Mouse (Mus musculus) forebrain, embryonic 16.5 days (tissue): ENCODE measurements at regions not wholly inside any gene's neighbourhood (a gene's known extent, or its start where the extent isn't known, plus 50 kb on each side); places are given as distances from the start of the nearest gene placed in this dataset.
A peak's percentile ranks its signal among the peaks of the same experiment; 100 is the strongest.

Source experiments
- ATAC-seq: fragments of 200-750 bp; cut with Nextera tagmentation; 2 replicates; pipeline ENCODE4 v1.8.0; 2017; ENCODE audit warnings: mild to moderate bottlenecking, moderate library complexity
- H3K27ac ChIP-seq: fragments of 300-500 bp; sonication (generic); 2 replicates; pipeline ENCODE4 v1.5.1; 2014; ENCODE audit warnings: low read length, control low read depth
- H3K27me3 ChIP-seq: fragments of 300-500 bp; sonication (generic); replicated peaks from 2 replicates; pipeline ENCODE4 v1.6.1; 2014; ENCODE audit warnings: low read length; ENCODE audit not compliant: control insufficient read depth, insufficient read depth
- H3K36me3 ChIP-seq: fragments of 300-500 bp; sonication (generic); 2 replicates; pipeline ENCODE4 v1.6.1; 2014; ENCODE audit not compliant: control insufficient read depth, insufficient read depth
- H3K4me1 ChIP-seq: fragments of 300-500 bp; sonication (generic); replicated peaks from 2 replicates; pipeline ENCODE4 v1.6.1; 2014; ENCODE audit warnings: low read length; ENCODE audit not compliant: control insufficient read depth, insufficient read depth
- H3K4me2 ChIP-seq: fragments of 300-500 bp; sonication (generic); 2 replicates; pipeline ENCODE4 v1.6.1; 2014; ENCODE audit warnings: mild to moderate bottlenecking, low read length, control low read depth
- H3K4me3 ChIP-seq: fragments of 300-500 bp; sonication (generic); replicated peaks from 2 replicates; pipeline ENCODE4 v1.5.1; 2014; ENCODE audit warnings: mild to moderate bottlenecking, low read length, control low read depth
- H3K9ac ChIP-seq: fragments of 300-500 bp; sonication (generic); replicated peaks from 2 replicates; pipeline ENCODE4 v1.6.1; 2014; ENCODE audit warnings: low read depth, low read length, control low read depth
- H3K9me3 ChIP-seq: fragments of 300-500 bp; sonication (generic); 2 replicates; pipeline ENCODE4 v1.6.1; 2016; ENCODE audit warnings: low read length; ENCODE audit not compliant: control insufficient read depth
- WGBS: fragments of 180-500 bp; shearing (Covaris S2); extraction: QIAGEN DNeasy Blood & Tissue Kit; methylation state at CpG from one replicate; pipeline ENCODE4 v1.1.7; 2014; 5-methylcytosine and 5-hydroxymethylcytosine counted together

- WGBS = 88% methylated on average over 9 of the region's 9 CpGs
- ATAC-seq = no peak
- Histone ChIP-seq H3K4me2 (no peak overlapping the region), H3K4me1 (no peaks in the 10 kb centered on the region), H3K9ac (no peak overlapping the region), H3K9me3 (no peaks in the 10 kb centered on the region), H3K27me3 (no peaks in the 10 kb centered on the region), H3K27ac (no peak overlapping the region), H3K36me3 (no peaks in the 10 kb centered on the region), H3K4me3 (no peak overlapping the region)
These were observed 457.4 kb downstream of the Kctd12 start for GRCm38 (mm10) chr14:102524894-102525577.

GRCm38 (mm10) chr14:102516765-102517164, 465.7 kb downstream of the Kctd12 start:
- no peak overlapping the region for H3K27ac ChIP-seq
- no peaks in the 10 kb centered on the region for H3K9me3 ChIP-seq
- no peak overlapping the region for H3K4me3 ChIP-seq
- H3K27me3 ChIP-seq = no peaks in the 10 kb centered on the region
- no peak overlapping the region for H3K4me2 ChIP-seq
- ATAC-seq = peak; percentile 62; the same call in 1 of the 2 replicates
- 3% methylated on average over 2 of the region's 2 CpGs for whole genome bisulfite sequencing
- H3K9ac ChIP-seq = no peak overlapping the region
- no peaks in the 10 kb centered on the region for H3K4me1 ChIP-seq
- no peaks in the 10 kb centered on the region for H3K36me3 ChIP-seq

DNA sequence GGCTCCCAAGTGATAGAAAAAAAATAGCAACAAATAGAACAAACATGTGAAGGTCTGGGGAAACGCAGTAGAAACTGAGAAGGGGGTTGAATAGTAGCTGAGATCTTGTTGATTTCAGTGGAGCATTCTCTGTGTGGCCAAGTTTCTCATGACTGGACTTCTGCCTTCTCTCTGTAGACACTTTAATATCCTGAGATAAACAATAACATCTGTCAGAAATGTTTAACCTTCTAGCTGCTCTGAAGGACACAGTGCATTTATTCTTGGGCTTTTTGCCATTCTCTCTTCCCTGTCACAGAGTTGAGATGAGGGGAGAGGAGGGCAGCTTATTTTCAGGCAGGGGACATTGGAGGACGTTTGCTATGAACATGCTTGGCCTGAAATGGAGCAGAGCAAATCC, 467.9 kb downstream of the Kctd12 start:
- ATAC-seq = no peak
- Histone ChIP-seq H3K4me3 (no peak overlapping the region), H3K9me3 (no peaks in the 10 kb centered on the region), H3K4me2 (no peak overlapping the region), H3K27ac (no peak overlapping the region), H3K36me3 (no peaks in the 10 kb centered on the region), H3K4me1 (no peaks in the 10 kb centered on the region), H3K27me3 (no peaks in the 10 kb centered on the region), H3K9ac (no peak overlapping the region)
- 81% methylated on average over 2 of the region's 2 CpGs for WGBS

GRCm38 (mm10) chr14:102512651-102513050, 469.8 kb downstream of the Kctd12 start:
- H3K36me3 ChIP-seq = no peaks in the 10 kb centered on the region
- H3K9me3 ChIP-seq = no peaks in the 10 kb centered on the region
- H3K27ac ChIP-seq = no peak overlapping the region
- H3K9ac ChIP-seq = no peak overlapping the region
- no peak overlapping the region for H3K4me2 ChIP-seq
- WGBS = 81% methylated on average over 3 of the region's 3 CpGs
- no peaks in the 10 kb centered on the region for H3K27me3 ChIP-seq
- H3K4me1 ChIP-seq = no peaks in the 10 kb centered on the region
- H3K4me3 ChIP-seq = no peak overlapping the region
- no peak for ATAC-seq

GRCm38 (mm10) chr14:102511691-102512383, 470.6 kb downstream of the Kctd12 start:
- ATAC-seq = no peak
- Histone ChIP-seq H3K27me3 (no peaks in the 10 kb centered on the region), H3K4me1 (no peaks in the 10 kb centered on the region), H3K9ac (no peak overlapping the region), H3K4me3 (no peak overlapping the region), H3K9me3 (no peaks in the 10 kb centered on the region), H3K27ac (no peak overlapping the region), H3K4me2 (no peak overlapping the region), H3K36me3 (no peaks in the 10 kb centered on the region)
- 85% methylated on average over 7 of the region's 7 CpGs for WGBS

GRCm38 (mm10) chr14:102510387-102510786, 472.1 kb downstream of the Kctd12 start:
- 29% methylated on average over 4 of the region's 4 CpGs for WGBS
- Histone ChIP-seq H3K27me3 (no peaks in the 10 kb centered on the region), H3K36me3 (no peaks in the 10 kb centered on the region), H3K9me3 (no peaks in the 10 kb centered on the region), H3K4me2 (no peak overlapping the region), H3K9ac (no peak overlapping the region), H3K4me3 (no peak overlapping the region), H3K4me1 (no peaks in the 10 kb centered on the region), H3K27ac (no peak overlapping the region)
- no peak for ATAC-seq

DNA sequence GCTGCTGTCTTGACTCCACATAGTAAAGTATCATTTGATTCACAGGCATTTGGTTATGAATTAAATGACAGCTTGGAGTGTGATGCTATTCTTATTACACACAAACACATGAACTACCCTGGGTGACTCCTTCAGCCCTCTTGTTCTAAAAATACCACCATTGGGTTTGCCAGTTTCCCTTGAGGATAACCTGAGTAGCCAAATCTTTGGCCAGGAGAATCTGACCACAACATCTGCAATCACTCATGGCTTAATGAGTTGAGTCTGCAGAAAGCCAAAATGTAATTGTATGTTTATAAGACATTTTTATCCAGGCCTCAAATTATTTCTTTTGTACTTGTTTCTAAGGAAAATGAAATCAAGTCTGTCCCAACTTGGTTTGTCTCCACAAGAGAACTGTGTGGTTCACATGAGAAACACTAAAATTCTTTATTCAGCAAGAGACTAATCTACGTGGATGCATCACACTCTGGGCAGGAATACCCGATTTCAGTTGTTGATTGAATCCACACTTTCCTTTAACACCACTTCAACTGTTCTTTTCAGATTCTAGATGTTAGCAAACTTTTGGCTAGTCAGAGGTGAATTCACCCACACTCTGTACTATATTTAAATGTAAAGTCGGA, 476.6 kb downstream of the Kctd12 start:
- H3K4me1 ChIP-seq = no peaks in the 10 kb centered on the region
- H3K4me2 ChIP-seq = no peak overlapping the region
- WGBS = 86% methylated on average over 3 of the region's 3 CpGs
- H3K4me3 ChIP-seq = no peak overlapping the region
- no peak for ATAC-seq
- H3K27me3 ChIP-seq = no peaks in the 10 kb centered on the region
- no peak overlapping the region for H3K27ac ChIP-seq
- H3K9ac ChIP-seq = no peak overlapping the region
- H3K36me3 ChIP-seq = no peaks in the 10 kb centered on the region
- H3K9me3 ChIP-seq = no peaks in the 10 kb centered on the region

DNA sequence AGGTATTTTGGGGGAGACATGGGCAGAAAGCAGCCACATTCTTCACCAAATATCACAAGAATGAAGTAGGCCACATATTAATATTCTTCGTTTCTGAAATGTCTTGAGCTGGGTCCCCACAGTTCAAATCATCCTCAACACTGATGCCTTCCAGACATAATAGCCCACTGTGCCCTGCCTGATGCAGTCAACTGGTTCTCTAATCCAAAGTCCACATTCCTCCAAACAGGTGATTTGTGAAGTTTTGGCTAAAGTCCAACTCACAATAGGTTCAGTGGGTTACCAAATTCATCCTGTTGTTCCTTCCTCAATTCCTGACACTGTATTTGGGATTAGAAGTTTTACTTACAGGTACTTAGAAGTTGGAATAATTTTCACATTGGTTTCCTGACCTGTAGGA, 485.3 kb downstream of the Kctd12 start:
- ATAC-seq = no peak
- Histone ChIP-seq H3K36me3 (no peaks in the 10 kb centered on the region), H3K4me2 (no peak overlapping the region), H3K4me3 (no peak overlapping the region), H3K9me3 (no peaks in the 10 kb centered on the region), H3K4me1 (no peaks in the 10 kb centered on the region), H3K27me3 (no peaks in the 10 kb centered on the region), H3K27ac (no peak overlapping the region), H3K9ac (no peak overlapping the region)
- WGBS = 92% methylated on average over 1 of the region's 1 CpGs

- H3K4me1 ChIP-seq = no peaks in the 10 kb centered on the region
- no peak overlapping the region for H3K27ac ChIP-seq
- WGBS = 58% methylated on average over 2 of the region's 2 CpGs
- H3K4me2 ChIP-seq = no peak overlapping the region
- no peaks in the 10 kb centered on the region for H3K27me3 ChIP-seq
- H3K36me3 ChIP-seq = no peaks in the 10 kb centered on the region
- no peak for ATAC-seq
- H3K4me3 ChIP-seq = no peak overlapping the region
- H3K9me3 ChIP-seq = no peaks in the 10 kb centered on the region
- H3K9ac ChIP-seq = no peak overlapping the region
These were observed 490.1 kb downstream of the Kctd12 start for GRCm38 (mm10) chr14:102492376-102492775.
